In genomic region chr15:25932937-25933684, GRCm38 (mm10) we compare ENCODE assay signal across 7 mouse cellular contexts. TPM values are rescaled to one million over a fixed set of nuclear protein-coding genes. Genes with fewer than 3 reads are reported as not detected.
DNase-seq lines count a peak whose midpoint lies in the region; ATAC-seq lines count a peak whose summit lies in the region.

No protein-coding gene starts in this region.

- H3K9me3 ChIP-seq in heart, embryonic 15.5 days (replicated peaks), result no peaks in the 10 kb centered on the region
- no peaks in the 10 kb centered on the region for H3K9me3 ChIP-seq in limb, embryonic 10.5 days (replicated peaks)

- no peaks in the 10 kb centered on the region for H3K36me3 ChIP-seq in heart, embryonic 15.5 days
- H3K36me3 ChIP-seq in limb, embryonic 10.5 days, result no peaks in the 10 kb centered on the region

- peaks cover 44% of the 10 kb centered on the region for H3K4me1 ChIP-seq in heart, embryonic 15.5 days (replicated peaks)
- peaks cover 16% of the 10 kb centered on the region for H3K4me1 ChIP-seq in limb, embryonic 10.5 days

- peak overlapping the region; percentile 87 for H3K27ac ChIP-seq in heart, embryonic 15.5 days
- peak overlapping the region; percentile 36; the same call in 1 of the 2 replicates for H3K27ac ChIP-seq in limb, embryonic 10.5 days

- H3K27me3 ChIP-seq in heart, embryonic 15.5 days, result no peaks in the 10 kb centered on the region
- no peaks in the 10 kb centered on the region for H3K27me3 ChIP-seq in limb, embryonic 10.5 days (ENCODE audit: low read depth, poor library complexity, severe bottlenecking)

- H3K9ac ChIP-seq in heart, embryonic 15.5 days, result peak overlapping the region; percentile 18; the same call in 1 of the 2 replicates

- peak; percentile 50 for ATAC-seq in heart, embryonic 15.5 days (replicated peaks; ENCODE audit: insufficient number of reproducible peaks, insufficient read depth, low FRiP score, low read depth)

- WGBS in heart, embryonic 15.5 days, result 30% methylated on average over 16 of the region's 16 CpGs
- 73% methylated on average over 16 of the region's 16 CpGs for WGBS in limb, embryonic 10.5 days

- peak; percentile 71 for DNase-seq in 3T3-L1 (ENCODE audit: low read depth, low spot score)
- peak; percentile 35 for DNase-seq in CD4-positive, CD25-positive, alpha-beta regulatory T cell, adult 2 months (ENCODE audit: low read depth, low spot score)
- DNase-seq in c-Kit-positive CD71-positive TER-119-negative erythroid progenitor cells, embryonic 14.5 days (ENCODE audit: low read depth), result peak; percentile 13
- no peak for DNase-seq in limb, embryonic 10.5 days (ENCODE audit: low spot score)
- DNase-seq in testis, postnatal 14 days (ENCODE audit: low spot score), result peak; percentile 84
- no peak for DNase-seq in frontal cortex, postnatal 14 days (ENCODE audit: low spot score in 2 of 2)

- H3K4me3 ChIP-seq in heart, embryonic 15.5 days, result no peak overlapping the region
- H3K4me3 ChIP-seq in limb, embryonic 10.5 days, result no peak overlapping the region

- H3K4me2 ChIP-seq in heart, embryonic 15.5 days, result peak overlapping the region; percentile 47

RNA-seq across cellular contexts. Expression of gene Zfp622, which starts 51.1 kb away (rescaled TPM):
- 16.4 and 20.2 TPM in 2 replicates for polyA plus RNA-seq in heart, embryonic 15.5 days (2015; fragmentation: Nextera tagmentation; extraction: Ambion mirVana)
- 28.9 and 37.5 TPM in 2 replicates for polyA plus RNA-seq in limb, embryonic 10.5 days (2016; fragmentation: Nextera tagmentation; extraction: Ambion mirVana)

Comparison
In these comparisons a context has a peak if more than half of its experiments do, and no peak if none do; other contexts are left out.
1. DNase-seq: peak in 3T3-L1 (single experiment), CD4-positive, CD25-positive, alpha-beta regulatory T cell, adult 2 months (single experiment), c-Kit-positive CD71-positive TER-119-negative erythroid progenitor cells, embryonic 14.5 days (single experiment) and testis, postnatal 14 days (single experiment); none in limb, embryonic 10.5 days (single experiment) and frontal cortex, postnatal 14 days (0 of 2).